Mouse (Mus musculus) liver, postnatal 0 days (tissue): ENCODE data around the gene Irak2. TPM values are rescaled to one million over a fixed set of nuclear protein-coding genes. Genes with fewer than 3 reads are reported as not detected.
A peak's percentile ranks its signal among the peaks of the same experiment; 100 is the strongest.

ENCODE experiments used
- ATAC-seq: fragments of 200-750 bp; cut with Nextera tagmentation; 2 replicates; pipeline ENCODE4 v1.8.0; 2017; ENCODE audit warnings: mild to moderate bottlenecking, moderate library complexity
- DNase-seq: peaks from one replicate; pipeline ENCODE4 v3.0.0-alpha.2; 2016
- H3K27ac ChIP-seq: fragments of 300-500 bp; sonication (generic); 2 replicates; pipeline ENCODE4 v1.5.1; 2014; ENCODE audit warnings: antibody characterized with exemption, moderate library complexity, mild to moderate bottlenecking, low read depth
- H3K27me3 ChIP-seq: fragments of 300-500 bp; sonication (generic); 2 replicates; pipeline ENCODE4 v1.6.1; 2014; ENCODE audit warnings: low read length, control low read depth, mixed read lengths; ENCODE audit not compliant: insufficient read depth
- H3K36me3 ChIP-seq: fragments of 300-500 bp; sonication (generic); replicated peaks from 2 replicates; pipeline ENCODE4 v1.6.1; 2014; ENCODE audit warnings: mild to moderate bottlenecking, control low read depth, low read length, moderate library complexity, mixed read lengths; ENCODE audit not compliant: insufficient read depth
- H3K4me1 ChIP-seq: fragments of 300-500 bp; sonication (generic); 2 replicates; pipeline ENCODE4 v1.6.1; 2014; ENCODE audit warnings: antibody characterized with exemption, mild to moderate bottlenecking, control low read depth; ENCODE audit not compliant: insufficient read depth
- H3K4me2 ChIP-seq: fragments of 300-500 bp; sonication (generic); 2 replicates; pipeline ENCODE4 v1.6.1; 2014; ENCODE audit warnings: low read depth, mild to moderate bottlenecking, low read length, moderate library complexity, mixed read lengths
- H3K4me3 ChIP-seq: fragments of 300-500 bp; sonication (generic); 2 replicates; pipeline ENCODE4 v1.5.1; 2014; ENCODE audit warnings: low read depth, low read length
- H3K9ac ChIP-seq: fragments of 300-500 bp; sonication (generic); replicated peaks from 2 replicates; pipeline ENCODE4 v1.6.1; 2014; ENCODE audit warnings: mild to moderate bottlenecking, moderate library complexity
- H3K9me3 ChIP-seq: fragments of 300-500 bp; sonication (generic); 2 replicates; pipeline ENCODE4 v1.6.1; 2016; ENCODE audit warnings: mild to moderate bottlenecking, control low read depth, low read length, mixed read lengths
- CTCF ChIP-seq: sonication (generic); IDR thresholded peaks from 2 replicates; pipeline ENCODE4 v1.5.1; 2016; ENCODE audit warnings: antibody characterized with exemption, low read depth
- EP300 ChIP-seq: IDR thresholded peaks from 2 replicates; pipeline ENCODE4 v1.6.1; 2016; ENCODE audit warnings: antibody characterized with exemption, low read depth, mild to moderate bottlenecking
- WGBS: fragments of 180-500 bp; shearing (Covaris S2); extraction: QIAGEN DNeasy Blood & Tissue Kit; methylation state at CpG from one replicate; pipeline ENCODE4 v1.1.7; 2014; ENCODE audit not compliant: insufficient replicate concordance; 5-methylcytosine and 5-hydroxymethylcytosine counted together
- polyA plus RNA-seq: library from polyadenylated mRNA; unstranded; fragments of >200 nt; fragmentation: Nextera tagmentation; extraction: Ambion mirVana; gene quantifications from 2 replicates; pipeline ENCODE4 v1.2.1, GENCODE M21; 2015

Irak2 gene
- polyA plus RNA-seq, 1 experiment from 2014 or later = 10.8 TPM

DNA sequence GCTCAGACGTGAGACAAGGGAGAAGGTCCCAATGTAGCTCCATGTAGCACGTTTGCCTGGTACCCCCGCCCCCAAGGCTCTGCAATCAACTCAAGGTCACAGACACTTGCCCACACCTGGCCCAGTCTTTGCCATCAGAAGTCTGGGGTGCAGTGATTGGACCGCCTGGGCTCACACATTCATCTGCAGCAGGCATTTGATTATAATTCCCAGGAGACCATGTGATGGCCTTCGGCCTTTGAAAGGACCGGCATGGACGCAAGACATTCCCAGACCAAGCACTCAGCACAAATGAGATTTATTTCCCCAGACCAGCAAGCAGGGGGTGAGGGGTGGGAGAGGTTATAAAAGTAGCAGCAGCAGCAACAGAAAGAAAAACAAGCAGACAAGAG, 51.7 kb downstream of the Irak2 start:
- Histone ChIP-seq H3K4me3 (no peak overlapping the region), H3K4me1 (peaks cover 34% of the 10 kb centered on the region)

GRCm38 (mm10) chr6:113690400-113691083, 52.3 kb downstream of the Irak2 start:
- no peak for TF ChIP-seq CTCF
- TF ChIP-seq EP300 = peak; percentile 92
- peak overlapping the region; percentile 42 for H3K9ac ChIP-seq
- WGBS = 8% methylated on average over 14 of the region's 14 CpGs
- no peaks in the 10 kb centered on the region for H3K9me3 ChIP-seq
- H3K27ac ChIP-seq = peak overlapping the region; percentile 87
- peak overlapping the region; percentile 61 for H3K4me2 ChIP-seq
- H3K27me3 ChIP-seq = no peaks in the 10 kb centered on the region
- ATAC-seq (peak; percentile 92), DNase-seq (peak; percentile 89)
- peak overlapping the region; percentile 37 for H3K4me3 ChIP-seq
- H3K36me3 ChIP-seq = peaks cover 18% of the 10 kb centered on the region; the same call in 1 of the 2 replicates
- peaks cover 39% of the 10 kb centered on the region for H3K4me1 ChIP-seq

More for the DNA sequence above, 51.7 kb downstream of the Irak2 start:
- Histone ChIP-seq H3K27me3 (no peaks in the 10 kb centered on the region), H3K36me3 (peaks cover 20% of the 10 kb centered on the region; the same call in 1 of the 2 replicates), H3K9ac (no peak overlapping the region), H3K4me2 (peak overlapping the region; percentile 61), H3K27ac (peak overlapping the region; percentile 87), H3K9me3 (no peaks in the 10 kb centered on the region)
- peak; percentile 20 for ATAC-seq
- TF ChIP-seq CTCF = no peak
- TF ChIP-seq EP300 = no peak
- WGBS = 59% methylated on average over 7 of the region's 7 CpGs
- DNase-seq = peak; percentile 28

DNA sequence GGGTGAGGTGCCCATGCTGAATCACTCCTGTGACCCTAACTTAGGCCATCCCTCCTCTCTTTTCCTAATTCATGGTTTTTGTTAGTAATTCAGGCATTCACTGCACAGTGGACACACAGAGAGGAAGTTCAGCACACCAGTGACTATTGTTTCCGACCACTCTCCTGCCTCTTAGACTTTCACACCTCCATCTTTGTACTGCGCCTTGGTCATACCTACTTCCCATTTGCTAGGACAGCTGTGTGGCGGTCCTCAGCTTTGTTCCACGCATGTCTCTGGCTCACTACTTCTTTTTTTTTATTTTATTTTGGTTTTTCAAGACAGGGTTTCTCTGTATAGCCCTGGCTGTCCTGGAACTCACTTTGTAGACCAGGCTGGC, 52.8 kb downstream of the Irak2 start:
- Histone ChIP-seq H3K27me3 (no peaks in the 10 kb centered on the region), H3K9me3 (no peaks in the 10 kb centered on the region), H3K4me1 (peaks cover 44% of the 10 kb centered on the region), H3K9ac (peak overlapping the region; percentile 42), H3K27ac (peak overlapping the region; percentile 87), H3K4me3 (peak overlapping the region; percentile 37), H3K36me3 (peaks cover 18% of the 10 kb centered on the region; the same call in 1 of the 2 replicates), H3K4me2 (peak overlapping the region; percentile 61)
- no peak for DNase-seq
- 0 out of 2 replicates have a peak, but pooled peaks have one; percentile 2 for ATAC-seq
- no peak for TF ChIP-seq CTCF
- TF ChIP-seq EP300 = no peak
- WGBS = 32% methylated on average over 4 of the region's 4 CpGs

- H3K36me3 ChIP-seq = peaks cover 11% of the 10 kb centered on the region; the same call in 1 of the 2 replicates
- no peaks in the 10 kb centered on the region for H3K9me3 ChIP-seq
- peaks cover 46% of the 10 kb centered on the region for H3K4me1 ChIP-seq
- ATAC-seq (no peak), DNase-seq (no peak)
- H3K27me3 ChIP-seq = no peaks in the 10 kb centered on the region
- WGBS = 49% methylated on average over 5 of the region's 5 CpGs
- peak overlapping the region; percentile 61 for H3K4me2 ChIP-seq
- peak overlapping the region; percentile 52 for H3K27ac ChIP-seq
- TF ChIP-seq CTCF (no peak), EP300 (no peak)
- 0 out of 2 replicates have a peak overlapping the region, but pooled peaks have one; percentile 5 for H3K4me3 ChIP-seq
- H3K9ac ChIP-seq = 0 out of 2 replicates have a peak overlapping the region, but pooled peaks have one; percentile 39
Measured at GRCm38 (mm10) chr6:113692661-113693133, 54.4 kb downstream of the Irak2 start.

DNA sequence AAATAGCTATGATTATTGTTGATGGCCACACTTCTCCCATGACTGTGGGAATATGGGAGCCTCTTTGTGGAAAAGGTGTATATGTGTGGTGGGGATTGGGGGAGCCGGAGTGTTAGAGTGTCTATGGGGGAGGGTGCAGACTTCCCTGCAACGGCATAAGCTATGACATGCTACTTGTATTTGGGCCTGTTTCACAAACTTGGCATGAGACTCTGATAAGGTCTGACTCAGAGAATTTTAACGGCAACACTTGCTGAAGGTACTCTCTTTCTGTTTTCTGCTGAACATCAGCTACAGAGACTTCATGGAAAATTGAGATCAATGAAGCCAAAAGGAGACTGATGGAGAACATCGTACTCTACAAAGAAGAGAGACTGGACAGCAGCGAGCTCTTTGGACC, 55.1 kb downstream of the Irak2 start:
- H3K27ac ChIP-seq = no peak overlapping the region
- WGBS = 56% methylated on average over 5 of the region's 5 CpGs

GRCm38 (mm10) chr6:113695203-113695602, 56.9 kb downstream of the Irak2 start:
- ATAC-seq = no peak
- WGBS = 42% methylated on average over 1 of the region's 1 CpGs
- H3K4me3 ChIP-seq = no peak overlapping the region
- H3K27ac ChIP-seq = peak overlapping the region; percentile 99; the same call in 1 of the 2 replicates
- no peaks in the 10 kb centered on the region for H3K27me3 ChIP-seq
- H3K9me3 ChIP-seq = no peaks in the 10 kb centered on the region
- H3K4me2 ChIP-seq = no peak overlapping the region
- TF ChIP-seq EP300 (no peak), CTCF (no peak)
- no peak overlapping the region for H3K9ac ChIP-seq
- peak; percentile 10 for DNase-seq
- H3K4me1 ChIP-seq = peaks cover 54% of the 10 kb centered on the region
- peaks cover 12% of the 10 kb centered on the region for H3K36me3 ChIP-seq

More for the DNA sequence above, 55.1 kb downstream of the Irak2 start:
- DNase-seq (no peak), ATAC-seq (no peak)
- peaks cover 11% of the 10 kb centered on the region; the same call in 1 of the 2 replicates for H3K36me3 ChIP-seq
- peaks cover 51% of the 10 kb centered on the region for H3K4me1 ChIP-seq
- H3K4me3 ChIP-seq = no peak overlapping the region
- no peaks in the 10 kb centered on the region for H3K27me3 ChIP-seq
- H3K4me2 ChIP-seq = peak overlapping the region; percentile 61
- TF ChIP-seq EP300 (no peak), CTCF (no peak)
- no peaks in the 10 kb centered on the region for H3K9me3 ChIP-seq
- no peak overlapping the region for H3K9ac ChIP-seq
